Mouse (Mus musculus) hindbrain, embryonic 12.5 days (tissue): Measurements from ENCODE around the gene Maml3. TPM values are rescaled to one million over a fixed set of nuclear protein-coding genes. Genes with fewer than 3 reads are reported as not detected.

Source experiments
- ATAC-seq: fragments of 200-750 bp; cut with Nextera tagmentation; 2 replicates; pipeline ENCODE4 v1.8.0; 2017; ENCODE audit warnings: moderate TSS enrichment; ENCODE audit not compliant: low FRiP score
- H3K27ac ChIP-seq: fragments of 300-500 bp; sonication (generic); 2 replicates; pipeline ENCODE4 v1.5.1; 2016; ENCODE audit warnings: mild to moderate bottlenecking
- H3K27me3 ChIP-seq: fragments of 300-500 bp; sonication (generic); 2 replicates; pipeline ENCODE4 v1.6.1; 2016; ENCODE audit warnings: mild to moderate bottlenecking
- H3K36me3 ChIP-seq: fragments of 300-500 bp; sonication (generic); 2 replicates; pipeline ENCODE4 v1.6.1; 2016; ENCODE audit warnings: mild to moderate bottlenecking
- H3K4me1 ChIP-seq: fragments of 300-500 bp; sonication (generic); 2 replicates; pipeline ENCODE4 v1.6.1; 2016
- H3K4me2 ChIP-seq: fragments of 300-500 bp; sonication (generic); replicated peaks from 2 replicates; pipeline ENCODE4 v1.6.1; 2016; ENCODE audit warnings: mild to moderate bottlenecking
- H3K4me3 ChIP-seq: fragments of 300-500 bp; sonication (generic); 2 replicates; pipeline ENCODE4 v1.5.1; 2016; ENCODE audit warnings: mild to moderate bottlenecking
- H3K9ac ChIP-seq: fragments of 300-500 bp; sonication (generic); 2 replicates; pipeline ENCODE4 v1.6.1; 2016; ENCODE audit warnings: mild to moderate bottlenecking, moderate library complexity
- H3K9me3 ChIP-seq: fragments of 300-500 bp; sonication (generic); replicated peaks from 2 replicates; pipeline ENCODE4 v1.6.1; 2016; ENCODE audit warnings: mild to moderate bottlenecking
- WGBS: fragments of 180-500 bp; shearing (Covaris S2); methylation state at CpG from one replicate; pipeline ENCODE4 v1.1.7; 2016; 5-methylcytosine and 5-hydroxymethylcytosine counted together
- polyA plus RNA-seq: library from polyadenylated mRNA; unstranded; fragments of >200 nt; fragmentation: Nextera tagmentation; extraction: Ambion mirVana; gene quantifications from 2 replicates; pipeline ENCODE4 v1.2.1, GENCODE M21; 2016

Maml3 gene
- polyA plus RNA-seq, 1 experiment from 2014 or later, result 8.3 TPM

- Histone ChIP-seq H3K4me1 (peaks cover 21% of the 10 kb centered on the region), H3K9ac (no peak overlapping the region), H3K4me3 (no peak overlapping the region), H3K9me3 (no peaks in the 10 kb centered on the region), H3K4me2 (no peak overlapping the region), H3K27ac (peak overlapping the region; percentile 50), H3K27me3 (no peaks in the 10 kb centered on the region), H3K36me3 (no peaks in the 10 kb centered on the region)
- WGBS, result 72% methylated on average over 21 of the region's 21 CpGs
- peak; percentile 64; the same call in 1 of the 2 replicates for ATAC-seq
Observed at GRCm38 (mm10) chr3:51708746-51709411, 396.0 kb downstream of the Maml3 start.

DNA sequence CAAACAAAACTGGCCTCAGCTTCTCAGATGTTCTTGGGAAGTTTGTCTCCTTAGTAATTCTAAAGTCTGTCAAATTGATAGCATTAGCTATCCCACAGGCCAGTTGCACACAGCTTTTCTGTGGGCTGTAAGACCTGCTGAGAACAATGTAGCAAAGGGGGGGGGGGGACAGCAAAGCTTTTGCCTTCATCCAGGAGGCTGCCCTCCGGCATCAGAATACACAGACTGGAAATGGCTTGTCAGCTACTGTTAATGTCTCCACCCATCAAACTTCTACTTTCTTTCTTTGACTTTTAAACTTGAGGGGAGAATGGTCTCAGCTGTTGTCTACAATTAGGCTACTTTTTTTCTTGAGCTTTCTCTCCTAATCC, 396.5 kb downstream of the Maml3 start:
- H3K9ac ChIP-seq, result no peak overlapping the region
- no peaks in the 10 kb centered on the region for H3K36me3 ChIP-seq
- ATAC-seq, result no peak
- peak overlapping the region; percentile 50 for H3K27ac ChIP-seq
- no peak overlapping the region for H3K4me3 ChIP-seq
- peaks cover 18% of the 10 kb centered on the region for H3K4me1 ChIP-seq
- H3K4me2 ChIP-seq, result no peak overlapping the region
- no peaks in the 10 kb centered on the region for H3K9me3 ChIP-seq
- WGBS, result 69% methylated on average over 1 of the region's 1 CpGs
- H3K27me3 ChIP-seq, result no peaks in the 10 kb centered on the region

GRCm38 (mm10) chr3:51705220-51705619, 399.7 kb downstream of the Maml3 start:
- no peak overlapping the region for H3K4me3 ChIP-seq
- H3K27me3 ChIP-seq, result no peaks in the 10 kb centered on the region
- ATAC-seq, result no peak
- peaks cover 38% of the 10 kb centered on the region for H3K4me1 ChIP-seq
- H3K4me2 ChIP-seq, result no peak overlapping the region
- 83% methylated on average over 7 of the region's 7 CpGs for WGBS
- no peak overlapping the region for H3K27ac ChIP-seq
- H3K9me3 ChIP-seq, result no peaks in the 10 kb centered on the region
- no peaks in the 10 kb centered on the region for H3K36me3 ChIP-seq
- H3K9ac ChIP-seq, result no peak overlapping the region

- 75% methylated on average over 8 of the region's 8 CpGs for WGBS
- Histone ChIP-seq H3K4me3 (no peak overlapping the region), H3K27me3 (no peaks in the 10 kb centered on the region), H3K36me3 (no peaks in the 10 kb centered on the region), H3K4me1 (peaks cover 38% of the 10 kb centered on the region), H3K27ac (no peak overlapping the region), H3K9me3 (no peaks in the 10 kb centered on the region), H3K4me2 (no peak overlapping the region), H3K9ac (no peak overlapping the region)
- no peak for ATAC-seq
Observed at GRCm38 (mm10) chr3:51703478-51703877, 401.4 kb downstream of the Maml3 start.

GRCm38 (mm10) chr3:51702701-51703286, 402.1 kb downstream of the Maml3 start:
- no peak overlapping the region for H3K4me2 ChIP-seq
- H3K27me3 ChIP-seq, result no peaks in the 10 kb centered on the region
- peaks cover 38% of the 10 kb centered on the region for H3K4me1 ChIP-seq
- WGBS, result 65% methylated on average over 8 of the region's 8 CpGs
- no peak overlapping the region; the same call in 1 of the 2 replicates for H3K9ac ChIP-seq
- no peak for ATAC-seq
- no peaks in the 10 kb centered on the region for H3K9me3 ChIP-seq
- no peak overlapping the region for H3K4me3 ChIP-seq
- H3K27ac ChIP-seq, result peak overlapping the region; percentile 96
- no peaks in the 10 kb centered on the region for H3K36me3 ChIP-seq

DNA sequence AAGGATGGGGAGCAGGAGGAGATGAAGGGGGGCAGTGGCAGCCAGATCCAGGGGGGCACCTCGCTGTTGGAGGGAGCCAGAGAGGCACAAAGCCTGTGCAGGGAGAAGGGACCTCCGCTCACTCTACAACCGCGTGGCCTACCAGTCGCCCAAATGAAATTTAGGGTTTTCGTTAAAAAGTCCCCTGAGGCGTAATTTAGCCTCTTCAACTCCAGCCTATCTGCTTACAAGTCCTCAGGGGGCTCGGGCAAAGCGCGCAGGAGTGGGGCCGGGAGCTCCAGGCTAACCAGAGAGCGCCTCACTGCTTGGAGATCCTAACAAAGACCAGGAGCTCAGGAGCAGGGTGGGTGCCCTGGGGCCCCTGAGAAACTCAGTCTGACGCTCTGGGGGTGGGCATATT, 402.9 kb downstream of the Maml3 start:
- Histone ChIP-seq H3K36me3 (0 out of 2 replicates have a peak, but pooled peaks cover 5% of the 10 kb centered on the region), H3K9ac (peak overlapping the region; percentile 57), H3K4me2 (peak overlapping the region; percentile 56), H3K4me1 (peaks cover 38% of the 10 kb centered on the region), H3K27ac (peak overlapping the region; percentile 96), H3K4me3 (peak overlapping the region; percentile 22), H3K27me3 (no peaks in the 10 kb centered on the region), H3K9me3 (no peaks in the 10 kb centered on the region)
- WGBS, result 3% methylated on average over 13 of the region's 13 CpGs
- peak; percentile 86 for ATAC-seq

GRCm38 (mm10) chr3:51701281-51701751, 403.6 kb downstream of the Maml3 start:
- H3K4me3 ChIP-seq, result peak overlapping the region; percentile 22
- H3K27me3 ChIP-seq, result no peaks in the 10 kb centered on the region
- H3K4me1 ChIP-seq, result peaks cover 38% of the 10 kb centered on the region
- H3K9ac ChIP-seq, result peak overlapping the region; percentile 57
- peak overlapping the region; percentile 96 for H3K27ac ChIP-seq
- H3K4me2 ChIP-seq, result peak overlapping the region; percentile 56
- H3K9me3 ChIP-seq, result no peaks in the 10 kb centered on the region
- WGBS, result under 1% methylated on average over 27 of the region's 27 CpGs
- H3K36me3 ChIP-seq, result peaks cover 12% of the 10 kb centered on the region
- ATAC-seq, result peak; percentile 97

- H3K9me3 ChIP-seq, result no peaks in the 10 kb centered on the region
- H3K27me3 ChIP-seq, result no peaks in the 10 kb centered on the region
- H3K36me3 ChIP-seq, result peaks cover 14% of the 10 kb centered on the region
- peak overlapping the region; percentile 57 for H3K9ac ChIP-seq
- no peak for ATAC-seq
- H3K27ac ChIP-seq, result peak overlapping the region; percentile 96
- peak overlapping the region; percentile 22 for H3K4me3 ChIP-seq
- H3K4me2 ChIP-seq, result peak overlapping the region; percentile 56
- 31% methylated on average over 15 of the region's 15 CpGs for WGBS
- peaks cover 38% of the 10 kb centered on the region for H3K4me1 ChIP-seq
Observed at GRCm38 (mm10) chr3:51700731-51701280, 404.1 kb downstream of the Maml3 start.

DNA sequence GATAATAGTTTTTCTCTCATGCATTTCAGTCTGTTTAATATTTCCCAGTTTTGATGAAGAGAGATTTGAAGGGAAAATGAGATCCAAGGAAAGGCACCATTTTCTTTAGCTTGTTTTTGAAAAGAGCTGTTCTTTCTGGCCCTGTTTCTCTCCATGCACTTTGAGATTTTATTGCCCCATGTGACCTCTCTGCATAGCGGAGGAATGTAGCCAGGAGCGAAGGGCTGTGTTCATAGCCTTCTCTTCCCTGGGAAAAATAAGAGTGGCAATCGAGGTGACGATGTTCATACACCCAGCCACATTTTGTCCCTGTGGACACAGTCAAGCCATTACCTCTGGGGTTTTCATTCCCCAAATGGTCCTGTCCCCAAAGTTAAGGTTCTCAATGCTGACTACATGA, 404.8 kb downstream of the Maml3 start:
- Histone ChIP-seq H3K4me2 (no peak overlapping the region), H3K9me3 (no peaks in the 10 kb centered on the region), H3K4me3 (no peak overlapping the region), H3K27ac (no peak overlapping the region), H3K36me3 (peaks cover 14% of the 10 kb centered on the region), H3K4me1 (peaks cover 38% of the 10 kb centered on the region), H3K9ac (no peak overlapping the region), H3K27me3 (no peaks in the 10 kb centered on the region)
- ATAC-seq, result no peak
- 72% methylated on average over 4 of the region's 4 CpGs for WGBS

DNA sequence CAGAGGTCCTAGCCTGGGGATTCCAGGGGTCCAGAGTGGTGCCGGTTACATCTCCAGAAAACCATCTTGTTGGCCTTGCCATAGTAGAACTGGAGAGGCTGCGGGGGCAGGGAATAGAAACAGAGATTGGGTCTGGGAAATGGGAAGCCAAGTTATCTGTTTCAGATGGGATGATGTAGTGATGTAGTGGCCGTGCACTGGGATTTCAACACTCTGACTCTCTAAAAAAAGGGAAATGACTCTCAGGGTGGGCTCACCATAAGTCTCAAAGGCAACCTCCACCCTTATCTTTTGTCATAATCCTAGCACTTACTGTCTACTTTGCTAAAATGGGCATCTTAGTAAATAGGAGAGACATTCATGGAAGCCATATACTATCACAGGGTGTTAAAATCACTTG, 406.9 kb downstream of the Maml3 start:
- WGBS, result 93% methylated on average over 3 of the region's 3 CpGs
- H3K4me3 ChIP-seq, result no peak overlapping the region
- no peak overlapping the region for H3K4me2 ChIP-seq
- no peak overlapping the region for H3K27ac ChIP-seq
- H3K4me1 ChIP-seq, result peaks cover 31% of the 10 kb centered on the region
- H3K9ac ChIP-seq, result no peak overlapping the region
- no peaks in the 10 kb centered on the region for H3K27me3 ChIP-seq
- H3K36me3 ChIP-seq, result peaks cover 18% of the 10 kb centered on the region
- ATAC-seq, result no peak
- no peaks in the 10 kb centered on the region for H3K9me3 ChIP-seq

DNA sequence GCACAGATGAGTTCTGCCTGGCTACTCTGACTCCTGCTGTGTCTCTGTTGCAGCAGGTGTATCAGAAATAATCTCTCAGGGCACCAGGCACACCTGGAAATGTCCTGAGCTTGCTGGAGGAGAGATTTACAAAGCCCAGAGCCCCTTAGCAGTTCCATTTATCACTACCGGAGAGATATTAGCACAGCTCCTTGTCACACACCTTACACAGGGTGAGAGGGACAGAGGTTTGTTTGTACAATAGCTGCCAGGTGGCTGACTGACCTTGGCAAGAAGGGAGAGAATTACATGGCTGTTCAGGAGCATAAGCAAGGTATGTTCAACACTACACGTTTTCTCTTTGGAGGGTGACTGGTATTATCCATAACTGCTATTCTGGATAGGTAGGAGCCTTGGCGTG, 409.2 kb downstream of the Maml3 start:
- H3K36me3 ChIP-seq, result peaks cover 37% of the 10 kb centered on the region
- peaks cover 10% of the 10 kb centered on the region for H3K4me1 ChIP-seq
- H3K9ac ChIP-seq, result no peak overlapping the region
- H3K27me3 ChIP-seq, result no peaks in the 10 kb centered on the region
- no peak overlapping the region for H3K4me2 ChIP-seq
- no peak for ATAC-seq
- WGBS, result 90% methylated on average over 3 of the region's 3 CpGs
- H3K4me3 ChIP-seq, result no peak overlapping the region
- H3K9me3 ChIP-seq, result no peaks in the 10 kb centered on the region
- H3K27ac ChIP-seq, result no peak overlapping the region

DNA sequence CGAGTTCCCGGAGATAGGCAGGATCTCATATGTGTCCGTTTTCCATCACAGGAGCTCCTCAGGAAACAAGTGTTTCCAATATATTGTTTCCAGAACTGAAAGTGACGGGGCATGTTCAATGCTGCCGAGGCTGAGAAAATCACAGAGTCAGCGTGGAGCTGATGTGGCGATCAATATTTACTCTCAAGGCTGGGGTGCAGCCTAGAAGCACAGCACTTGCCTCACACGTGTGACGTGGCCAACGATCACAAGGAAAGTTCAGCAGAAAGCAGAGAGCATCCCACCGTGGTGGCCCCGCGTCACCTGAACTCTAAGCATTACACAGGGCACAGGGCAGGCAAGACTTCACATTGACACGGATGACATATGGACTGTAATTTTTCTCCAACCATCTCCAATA, 410.3 kb downstream of the Maml3 start:
- Histone ChIP-seq H3K4me1 (0 out of 2 replicates have a peak, but pooled peaks cover 3% of the 10 kb centered on the region), H3K27me3 (no peaks in the 10 kb centered on the region), H3K4me2 (no peak overlapping the region), H3K27ac (no peak overlapping the region), H3K9me3 (no peaks in the 10 kb centered on the region), H3K4me3 (no peak overlapping the region), H3K36me3 (peaks cover 48% of the 10 kb centered on the region), H3K9ac (no peak overlapping the region)
- no peak for ATAC-seq
- WGBS, result 88% methylated on average over 14 of the region's 14 CpGs
